ENCODE assay signal across 31 mouse cellular contexts in genomic region chr17:25665485-25665884, GRCm38 (mm10). TPM values are rescaled to one million over a fixed set of nuclear protein-coding genes. Genes with fewer than 3 reads are reported as not detected.
"Had no signal": no experiment of that assay in that cellular context is flagged by ENCODE, and none has a peak within 500 bp of the region (broad histone marks: within the 10 kb centered on the region; RNA-seq: fewer than 3 reads in every experiment).

No protein-coding gene starts in this region.

- H3K27ac ChIP-seq: heart, adult 2 months; heart, embryonic 13.5 days; heart, embryonic 15.5 days; hindbrain, embryonic 13.5 days; hindbrain, embryonic 15.5 days; hindbrain, postnatal 0 days; kidney, embryonic 15.5 days; kidney, postnatal 0 days; limb, embryonic 12.5 days; liver, embryonic 12.5 days; liver, embryonic 14.5 days had no signal

- DNase-seq: forebrain, postnatal 0 days; gastrocnemius, postnatal 14 days; gastrocnemius, postnatal 36 days; heart, adult 11 months; heart, adult 2 months; heart, postnatal 14 days; heart, postnatal 36 days; kidney, adult 11 months; kidney, adult 2 months; kidney, adult 9 months; kidney, postnatal 14 days; kidney, postnatal 36 days; layer of hippocampus, adult 9-11 months; layer of hippocampus, postnatal 36 days; left cerebral cortex, postnatal 4 days had no signal

- H3K4me3 ChIP-seq: heart, adult 2 months; heart, embryonic 13.5 days; heart, embryonic 15.5 days; hindbrain, embryonic 13.5 days; hindbrain, embryonic 15.5 days; kidney, embryonic 15.5 days; limb, embryonic 12.5 days; liver, embryonic 12.5 days had no signal

- H3K4me1 ChIP-seq: heart, embryonic 15.5 days; kidney, embryonic 15.5 days; liver, embryonic 12.5 days had no signal

- ATAC-seq: forebrain, postnatal 0 days; hindbrain, postnatal 0 days; intestine, embryonic 16.5 days; liver, embryonic 12.5 days had no signal

RNA-seq across cellular contexts. Expression of gene Gng13, which starts 51.5 kb away (rescaled TPM):
- total RNA-seq: gastrocnemius, adult 18-20 months; gastrocnemius, adult 8-10 months; gastrocnemius, postnatal 14 days; gastrocnemius, postnatal 36 days; hematopoietic stem cell, adult 5-6 weeks; liver, adult 2 months had no signal
- polyA plus RNA-seq: gonadal fat pad, adult 2 months; kidney, adult 2 months; liver, adult 2 months; liver, embryonic 14.5 days had no signal
